Mouse (Mus musculus) CH12.LX (cell line): ENCODE measurements at regions not wholly inside any gene's neighbourhood (a gene's known extent, or its start where the extent isn't known, plus 50 kb on each side); places are given as distances from the start of the nearest gene placed in this dataset.

ENCODE experiments used
- BHLHE40 ChIP-seq: IDR thresholded peaks from 2 replicates; pipeline ENCODE4 v1.6.1; 2011; ENCODE audit warnings: mild to moderate bottlenecking, low read depth, low read length, improper control_type of control experiment
- CTCF ChIP-seq, 2 experiments: IDR thresholded peaks in 1 of 2; conservative IDR thresholded peaks in 1 of 2; 2 replicates each; pipeline ENCODE4 v1.5.1; 2011 to 2012; ENCODE audit warnings: low read depth in 2 of 2, low read length in 2 of 2, improper control_type of control experiment in 1 of 2, inconsistent platforms in 1 of 2, mild to moderate bottlenecking in 1 of 2, moderate library complexity in 1 of 2
- E2F4 ChIP-seq: IDR thresholded peaks from 2 replicates; pipeline ENCODE4 v1.6.1; 2011; ENCODE audit warnings: low read depth, low read length, improper control_type of control experiment; ENCODE audit not compliant: insufficient replicate concordance
- EP300 ChIP-seq: IDR thresholded peaks from 2 replicates; pipeline ENCODE4 v1.6.1; 2011; ENCODE audit warnings: low read length, improper control_type of control experiment
- MAFK ChIP-seq: IDR thresholded peaks from 2 replicates; pipeline ENCODE4 v1.6.1; 2011; ENCODE audit warnings: low read length, improper control_type of control experiment; ENCODE audit not compliant: insufficient replicate concordance
- NELFE ChIP-seq: IDR thresholded peaks from 2 replicates; pipeline ENCODE4 v1.6.1; 2011; ENCODE audit warnings: low read depth, low read length, improper control_type of control experiment
- POLR2A ChIP-seq: IDR thresholded peaks from 2 replicates; pipeline ENCODE4 v1.6.1; 2011; ENCODE audit warnings: low read depth, mild to moderate bottlenecking, improper control_type of control experiment, low read length
- POLR2AphosphoS2 ChIP-seq: IDR thresholded peaks from 2 replicates; pipeline ENCODE4 v1.6.1; 2011; ENCODE audit warnings: low read depth, low read length, improper control_type of control experiment
- TBP ChIP-seq: conservative IDR thresholded peaks from 2 replicates; pipeline ENCODE4 v1.6.1; 2011; ENCODE audit warnings: low read depth, low read length, improper control_type of control experiment
- USF1 ChIP-seq: IDR thresholded peaks from 2 replicates; pipeline ENCODE4 v1.6.1; 2014; ENCODE audit warnings: low read depth, mild to moderate bottlenecking, inconsistent platforms, low read length, improper control_type of control experiment

DNA sequence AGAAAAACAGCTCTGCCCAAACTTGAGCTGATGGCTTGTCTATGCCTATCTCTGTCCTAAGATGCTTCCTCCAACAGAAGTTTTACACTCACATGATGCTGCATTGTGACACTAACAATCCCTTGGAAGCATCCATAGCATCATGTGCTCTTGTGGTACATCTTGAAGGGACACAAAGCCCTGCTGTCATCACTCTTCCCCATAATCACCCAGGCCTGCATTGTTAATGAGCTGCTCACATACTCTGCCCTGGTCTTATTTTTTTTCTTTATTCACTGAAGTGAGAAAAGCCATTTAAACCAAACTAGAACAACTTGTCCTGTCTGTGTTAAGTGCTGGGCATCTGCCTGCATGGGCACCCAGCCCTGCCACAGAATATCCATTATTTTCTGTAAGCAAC is 683.3 kb downstream of the Tns3 start:
- TF ChIP-seq POLR2A (no peak), USF1 (no peak), POLR2AphosphoS2 (no peak), MAFK (no peak), E2F4 (no peak), TBP (no peak), EP300 (no peak), NELFE (no peak), CTCF (conservative IDR thresholded peaks at IDR 0.05 in 1 of 2, IDR thresholded peaks at IDR 0.05 in 1 of 2; ENCODE audit: low read depth in 2 of 2, low read length in 2 of 2) (no peak), BHLHE40 (no peak)
